Mouse (Mus musculus) layer of hippocampus, adult 11-12 months (tissue): Measurements from ENCODE around the gene Ncf1.

ENCODE experiments used
- DNase-seq: peaks from one replicate; pipeline ENCODE4 v3.0.0; 2022; ENCODE audit warnings: low spot score

Gene Ncf1

DNA sequence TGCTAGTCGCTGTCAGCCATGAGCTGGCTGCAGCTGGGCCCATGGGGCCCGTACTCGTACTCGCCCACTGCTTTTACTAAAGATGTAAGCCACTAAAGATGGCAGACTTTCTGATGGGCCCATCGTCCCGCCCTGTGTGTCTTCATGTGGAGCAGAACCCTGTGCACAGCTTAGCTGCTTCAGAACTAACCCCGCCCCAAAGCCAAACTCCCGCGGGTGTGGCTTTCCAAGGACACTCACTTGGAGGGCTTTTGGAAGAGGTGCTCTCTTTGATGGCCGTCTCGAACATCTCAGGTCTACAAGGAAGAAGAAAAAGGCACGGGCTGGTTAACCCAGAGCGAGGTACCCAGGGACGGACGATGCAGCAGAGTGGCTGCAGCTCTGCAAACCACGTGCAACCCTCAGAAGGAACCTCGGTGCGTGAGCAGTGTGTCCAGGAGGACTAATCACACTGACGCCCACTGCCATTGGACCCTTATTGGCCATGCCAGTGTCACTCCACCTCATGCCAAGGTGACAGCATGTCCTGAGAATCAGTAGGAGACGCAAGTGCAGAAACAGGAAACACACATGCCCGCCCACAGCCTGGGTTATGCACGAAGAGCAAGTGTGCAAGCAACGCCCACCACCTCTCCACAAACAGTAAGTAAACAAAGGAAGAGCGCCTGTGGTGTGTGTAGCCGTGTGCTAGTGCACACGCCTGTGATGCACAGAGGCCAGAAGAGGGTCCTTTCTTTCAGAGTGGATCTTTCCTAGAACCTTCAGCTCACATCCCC, 14.4 kb upstream of the Ncf1 start:
- no peak for DNase-seq

DNA sequence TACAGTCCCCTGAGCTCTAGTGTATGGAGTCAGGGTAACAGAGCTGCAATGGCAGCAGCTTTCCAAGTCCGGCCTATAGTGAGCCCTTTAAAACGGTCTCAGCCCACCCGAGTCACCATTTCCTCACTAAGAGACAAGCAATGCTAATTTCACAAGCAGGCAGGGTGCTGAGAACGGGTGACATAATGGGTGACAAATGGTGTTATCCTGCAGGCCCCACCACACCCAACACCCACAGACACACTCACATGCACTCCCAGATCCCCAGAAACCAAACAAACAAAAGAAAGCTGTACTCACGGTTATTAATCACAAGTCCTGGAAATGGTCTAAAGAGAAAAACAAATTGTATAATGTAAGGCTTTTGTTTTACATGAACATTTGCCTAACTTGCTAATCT, 12.4 kb upstream of the Ncf1 start:
- DNase-seq = no peak

DNA sequence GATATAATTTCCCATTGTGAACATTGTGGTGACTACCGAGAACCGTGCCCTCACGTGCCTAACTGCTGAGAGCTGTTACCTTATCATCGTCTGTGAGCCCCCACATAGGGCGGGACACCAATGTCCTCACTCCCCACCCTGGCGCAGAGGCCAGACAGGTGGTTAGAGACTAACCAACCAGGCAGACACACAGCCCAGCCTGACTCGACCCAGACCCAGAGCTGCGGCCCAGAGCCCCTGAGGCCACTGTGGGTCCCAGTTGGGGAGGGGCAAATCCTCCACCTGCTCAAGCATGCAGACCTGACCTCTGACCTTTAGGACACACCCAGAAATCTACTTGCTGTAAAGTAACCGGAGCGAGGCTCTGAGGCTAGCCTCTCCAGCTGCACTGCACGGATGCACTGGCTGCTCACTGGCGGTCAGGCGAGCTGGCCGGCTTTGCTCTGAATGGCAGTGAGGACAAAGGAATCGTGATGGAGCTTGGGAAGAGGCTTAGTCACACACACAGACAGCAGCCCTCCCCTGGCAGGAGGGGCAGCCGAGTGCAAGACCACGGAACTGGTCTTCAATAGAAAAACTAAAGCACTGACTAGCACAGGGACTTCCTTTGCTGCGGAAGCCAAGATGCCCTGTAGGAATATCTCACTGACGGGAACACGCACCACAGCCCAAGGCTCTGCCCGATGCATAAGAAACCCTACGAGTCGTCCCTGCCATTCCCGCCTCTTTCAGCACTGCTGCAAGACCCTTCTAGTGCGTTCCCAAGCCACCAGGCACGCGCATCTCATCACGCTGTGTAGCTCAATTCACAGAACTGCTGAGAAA, 8.7 kb upstream of the Ncf1 start:
- no peak for DNase-seq

DNA sequence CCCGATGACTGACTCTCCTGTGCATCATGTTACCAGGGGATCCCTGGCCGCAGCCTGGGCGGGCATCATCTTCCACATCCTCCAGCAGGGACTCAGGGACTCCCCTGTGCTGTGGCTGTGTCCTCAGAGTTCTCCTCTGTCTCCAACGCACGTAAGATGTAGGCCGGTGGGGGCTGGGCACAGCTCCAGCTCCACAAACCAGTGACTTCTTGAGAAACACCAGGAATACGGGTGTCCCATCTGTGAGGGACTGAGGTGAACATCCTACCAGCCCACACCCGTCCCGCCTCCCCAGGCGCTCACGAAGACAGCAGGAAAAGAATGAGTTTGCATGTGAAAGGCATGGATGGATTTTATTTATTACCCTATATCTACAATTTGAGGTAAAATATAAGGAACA, 8.1 kb upstream of the Ncf1 start:
- DNase-seq = no peak

DNA sequence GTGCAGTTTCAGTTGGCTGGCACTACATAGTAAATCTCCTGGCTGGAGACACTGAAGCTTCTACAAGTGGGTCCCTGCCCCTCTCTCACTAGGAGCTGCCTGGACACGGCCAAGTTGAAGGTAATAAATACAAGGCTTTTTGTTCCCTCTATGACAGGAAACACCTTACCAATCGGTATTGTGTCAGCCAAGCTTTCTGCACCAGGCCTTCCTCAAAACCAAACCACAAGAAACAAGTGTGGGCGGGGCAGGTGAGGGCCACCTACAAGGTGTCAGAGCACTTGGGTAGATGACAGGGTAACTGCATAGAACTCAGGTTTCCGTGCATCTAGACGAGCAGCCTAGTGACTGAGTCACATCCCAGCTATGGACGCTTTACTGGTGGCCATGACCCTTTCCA, 7.4 kb upstream of the Ncf1 start:
- no peak for DNase-seq

DNA sequence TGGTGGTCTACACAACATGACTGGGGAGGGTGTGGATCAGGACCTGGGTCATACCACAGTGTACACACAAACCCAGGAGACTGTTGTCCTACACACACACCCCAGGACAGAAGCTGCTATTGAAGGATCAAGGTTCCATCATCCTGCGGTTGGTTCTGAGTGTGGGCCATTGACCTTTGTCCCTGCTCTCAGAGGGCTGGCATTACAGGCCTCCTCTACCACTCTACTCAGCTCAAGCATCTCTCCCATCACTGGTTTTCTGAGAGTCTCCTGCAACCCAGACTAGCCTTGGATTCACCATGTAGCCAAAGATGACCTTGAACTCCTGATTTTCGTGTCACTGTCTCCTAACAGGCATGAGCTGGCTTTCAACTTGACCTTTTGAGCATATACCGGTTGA, 6.8 kb upstream of the Ncf1 start:
- no peak for DNase-seq

DNA sequence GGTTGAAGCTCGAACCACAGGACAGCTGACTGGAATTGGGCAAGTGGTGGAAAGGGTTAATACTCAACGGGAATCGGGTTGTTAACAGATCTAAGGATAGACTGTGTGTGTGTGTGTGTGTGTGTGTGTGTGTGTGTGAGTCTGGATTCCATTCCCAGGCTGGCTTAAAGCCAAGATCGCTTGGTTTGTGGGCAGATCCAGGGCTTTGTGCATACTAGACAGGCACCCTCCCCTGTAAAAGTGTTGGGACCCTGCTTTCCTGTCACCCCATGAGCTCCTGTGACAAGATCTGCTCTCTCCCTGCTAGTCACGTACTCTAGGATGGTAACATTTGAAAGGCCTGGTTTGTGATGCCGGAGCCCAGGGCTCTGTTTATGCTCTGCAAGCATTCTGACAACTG, 5.7 kb upstream of the Ncf1 start:
- DNase-seq = peak; percentile 68

DNA sequence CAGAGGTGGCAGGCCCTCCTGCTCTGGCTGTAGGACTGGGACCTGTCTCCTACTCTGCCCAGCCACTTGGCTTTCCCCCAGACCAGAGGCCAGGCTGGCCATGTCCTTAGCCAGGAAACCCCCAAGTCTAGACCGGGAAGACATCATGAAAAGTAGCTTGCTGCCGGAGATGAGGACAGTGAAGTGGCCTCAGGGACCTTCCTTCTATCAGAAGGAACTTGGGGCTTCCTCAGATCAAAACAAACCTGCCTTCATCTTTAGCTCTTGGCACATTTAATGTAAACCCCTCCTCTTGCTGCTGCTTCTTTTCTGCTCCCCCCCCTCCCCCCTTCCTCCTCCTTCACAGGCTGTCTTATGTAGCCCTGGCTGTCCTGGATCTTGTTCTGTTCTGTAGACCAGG, 4.8 kb upstream of the Ncf1 start:
- DNase-seq = no peak

DNA sequence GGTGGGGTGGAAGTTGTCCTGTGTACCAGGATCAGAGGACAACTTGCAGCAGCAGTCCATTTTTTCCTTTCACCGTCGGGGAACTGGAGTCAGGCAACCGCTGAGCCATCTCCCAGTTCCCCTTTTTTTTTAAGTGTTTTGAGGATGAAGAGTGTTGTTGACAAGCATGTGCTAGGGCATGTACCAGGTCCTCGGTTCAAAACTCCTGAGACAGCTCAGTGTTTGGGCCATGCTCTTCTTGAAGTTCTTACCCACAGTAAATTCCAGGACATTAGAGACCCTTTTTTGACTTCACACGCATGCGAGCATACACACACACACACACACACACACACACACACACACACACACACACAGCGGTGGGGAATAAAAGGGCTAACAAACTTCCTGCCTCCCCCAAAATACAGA, 3.8 kb upstream of the Ncf1 start:
- no peak for DNase-seq

DNA sequence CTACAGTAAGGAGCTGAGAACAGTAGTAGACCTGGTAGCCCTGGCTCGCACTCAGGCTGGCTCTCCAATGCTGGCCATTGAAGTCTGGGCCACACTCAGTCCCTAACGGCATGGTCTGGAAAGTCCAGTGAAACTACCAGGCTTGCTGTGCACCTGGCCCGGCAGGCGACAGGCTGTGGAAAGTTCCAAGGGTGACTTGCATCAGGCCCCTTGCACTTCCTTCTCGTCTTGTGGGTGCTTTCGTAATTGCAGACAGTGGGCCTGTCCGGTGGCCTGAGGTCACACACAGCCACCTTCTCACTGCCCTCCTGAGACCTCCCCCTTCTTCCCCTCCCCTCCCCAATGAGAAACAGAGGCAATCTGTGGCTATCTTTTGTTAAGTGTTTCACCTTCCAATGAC, 3.1 kb upstream of the Ncf1 start:
- DNase-seq = peak; percentile 60

DNA sequence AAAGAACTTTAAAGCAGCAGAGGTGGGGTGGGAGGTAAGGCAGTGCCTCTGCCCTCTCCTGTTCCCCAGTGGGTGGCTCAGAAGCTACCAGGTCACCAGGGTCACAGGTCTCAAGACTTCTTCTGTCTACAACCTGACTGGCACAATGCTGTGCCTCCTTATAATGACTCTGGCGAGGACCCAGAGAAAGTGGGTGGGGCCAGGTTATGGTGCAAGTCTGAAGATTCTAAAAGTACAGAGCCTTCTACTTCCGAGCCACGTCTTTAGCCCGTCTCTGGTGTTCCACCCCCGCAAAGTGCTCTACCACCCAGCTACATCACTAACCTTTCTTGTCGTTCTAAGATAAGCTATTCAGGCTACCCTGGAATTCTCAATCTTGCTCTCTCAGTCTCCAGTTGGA, 2.7 kb upstream of the Ncf1 start:
- DNase-seq = no peak

DNA sequence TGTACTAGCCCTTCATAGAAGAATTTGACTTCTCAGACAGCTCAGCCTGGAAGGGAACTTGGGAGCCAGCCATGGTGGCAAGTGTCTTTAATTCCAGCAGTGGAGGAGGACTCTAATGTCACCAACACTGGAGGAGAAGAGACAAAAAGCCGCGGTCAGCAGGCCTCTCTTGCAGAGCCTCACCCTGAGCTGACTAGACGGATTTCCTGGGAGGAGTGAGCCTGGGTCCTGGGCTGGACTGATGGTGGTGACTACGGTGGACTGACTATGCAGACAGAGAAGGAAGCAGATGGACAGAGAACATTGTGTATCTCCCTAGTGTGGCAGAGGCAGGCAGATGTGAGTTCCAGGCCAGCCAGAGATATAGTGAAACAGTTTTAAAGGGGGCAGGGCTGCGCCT, 2.0 kb upstream of the Ncf1 start:
- DNase-seq = peak; percentile 63

DNA sequence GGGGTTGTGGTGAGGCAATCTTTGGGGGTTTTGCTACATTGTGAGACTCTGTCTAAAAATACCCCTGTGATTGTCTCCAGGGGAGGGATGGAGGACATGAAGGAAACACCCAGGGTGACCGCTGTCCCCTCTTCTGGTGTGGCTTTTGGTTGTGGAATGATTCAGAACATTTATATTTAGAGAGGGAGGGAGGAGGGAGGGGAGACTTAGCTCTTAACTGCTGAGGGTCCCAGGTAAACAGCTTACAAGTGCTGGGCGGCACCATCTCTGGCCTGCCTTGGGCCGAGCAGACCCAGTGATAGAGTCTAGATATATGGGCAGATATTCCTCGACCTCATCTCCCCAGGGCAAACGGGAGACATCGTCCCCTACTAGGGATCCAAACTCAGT, 1.2 kb downstream of the Ncf1 start:
- no peak for DNase-seq

DNA sequence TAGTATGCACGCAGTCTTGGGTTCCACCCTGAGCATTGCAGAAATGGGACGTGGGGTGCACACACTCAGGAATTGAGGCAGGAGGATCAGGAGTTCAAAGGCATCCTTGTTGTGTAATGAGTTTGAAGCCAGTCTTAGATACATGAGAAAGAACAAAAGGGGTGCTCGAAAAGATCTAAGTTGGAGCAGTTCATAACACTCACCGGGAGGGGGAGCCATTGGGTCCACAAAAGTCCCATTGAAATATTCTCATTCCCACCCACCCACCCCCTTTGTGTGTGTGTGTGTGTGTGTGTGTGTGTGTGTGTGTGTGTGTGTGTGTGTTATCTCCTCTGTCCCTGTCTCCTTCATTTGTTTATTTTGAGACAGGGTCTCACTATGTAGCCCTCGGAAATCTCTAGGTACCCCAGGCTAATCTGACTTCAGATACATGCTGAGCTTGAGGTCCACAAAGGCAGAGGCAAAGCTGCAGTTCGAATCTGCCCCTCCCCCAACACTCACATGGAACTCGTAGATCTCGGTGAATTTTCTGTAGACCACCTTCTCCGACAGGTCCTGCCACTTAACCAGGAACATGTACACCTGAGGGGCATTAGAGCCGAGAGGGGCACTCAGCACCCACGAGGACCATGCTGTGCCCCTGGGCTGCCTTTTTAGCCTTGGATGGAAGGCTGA, 1.7 kb downstream of the Ncf1 start:
- DNase-seq = no peak

DNA sequence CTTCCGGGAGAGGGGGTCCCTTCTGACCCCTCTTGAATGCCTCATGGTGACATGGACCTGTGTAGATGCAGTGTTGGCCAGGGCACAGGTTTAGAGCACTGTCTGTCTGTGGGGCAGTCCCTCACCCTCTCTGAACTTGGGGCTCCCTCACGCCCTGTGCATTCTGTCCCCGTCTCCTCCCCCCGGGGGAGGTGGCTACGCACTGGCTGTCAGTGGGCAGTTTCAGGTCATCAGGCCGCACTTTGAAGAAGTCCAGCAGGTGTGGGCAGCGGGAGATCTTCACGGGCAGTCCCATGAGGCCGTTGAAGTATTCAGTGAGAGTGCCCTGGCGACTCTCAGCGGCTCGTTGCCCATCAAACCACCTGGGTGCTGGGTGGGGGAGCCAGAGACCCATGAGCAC, 2.5 kb downstream of the Ncf1 start:
- no peak for DNase-seq

DNA sequence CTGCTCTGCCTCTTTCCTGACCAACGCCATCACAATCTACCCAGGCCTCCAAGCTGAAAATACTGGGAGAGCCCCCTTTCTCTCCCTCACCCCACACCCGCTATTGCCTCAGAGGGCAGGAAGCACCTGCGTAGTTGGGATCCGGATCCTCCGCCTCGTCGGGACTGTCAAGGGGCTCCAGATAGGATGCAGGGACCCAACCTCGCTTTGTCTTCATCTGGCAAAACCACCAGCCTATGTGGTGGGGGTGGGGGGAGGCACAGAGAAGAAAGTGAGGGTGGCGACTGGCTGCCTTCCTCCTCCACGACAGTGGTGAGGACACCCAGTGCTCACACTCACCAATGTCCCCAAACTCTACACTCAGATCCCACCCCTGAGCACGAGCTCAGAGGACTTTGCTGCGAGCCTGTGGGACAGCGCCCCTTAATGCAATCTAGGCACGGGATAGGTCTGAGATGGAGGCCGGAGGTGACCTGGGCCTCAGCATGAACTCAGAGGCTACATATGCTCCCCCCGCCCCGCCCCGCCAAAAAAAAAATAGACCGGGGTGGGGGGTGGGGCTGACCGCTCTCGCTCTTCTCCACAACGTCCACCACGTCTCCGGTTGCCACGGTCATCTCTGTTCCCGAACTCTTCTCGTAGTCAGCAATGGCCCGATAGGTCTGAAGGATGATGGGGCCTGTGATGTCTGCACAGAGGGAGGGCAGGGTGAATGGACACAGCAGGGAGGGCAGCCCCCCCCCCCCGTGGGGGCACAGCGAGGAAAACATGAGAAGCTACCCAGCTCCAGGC, 4.1 kb downstream of the Ncf1 start:
- DNase-seq = no peak

DNA sequence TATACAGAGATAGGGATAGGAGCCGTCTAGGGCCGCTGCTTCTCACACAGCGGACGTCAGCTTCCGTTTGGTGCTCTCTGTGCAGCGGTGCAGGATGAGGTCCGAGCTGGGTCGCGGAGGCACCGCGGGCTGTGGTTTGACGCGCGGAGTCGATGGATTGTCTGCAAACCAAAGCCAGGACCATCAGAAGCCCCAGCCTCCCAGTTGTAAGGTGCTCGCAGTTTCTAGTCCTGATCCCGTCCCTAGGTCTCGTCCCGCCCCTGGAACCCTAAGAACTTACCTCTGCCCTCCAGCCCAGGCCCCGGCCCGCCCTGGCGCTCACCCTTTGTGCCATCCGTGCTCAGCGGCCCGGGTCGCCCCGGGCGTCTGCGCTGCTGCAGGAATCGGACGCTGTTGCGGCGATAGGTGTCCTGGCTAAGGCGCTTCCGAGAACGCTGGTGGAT, 7.7 kb downstream of the Ncf1 start:
- no peak for DNase-seq

DNA sequence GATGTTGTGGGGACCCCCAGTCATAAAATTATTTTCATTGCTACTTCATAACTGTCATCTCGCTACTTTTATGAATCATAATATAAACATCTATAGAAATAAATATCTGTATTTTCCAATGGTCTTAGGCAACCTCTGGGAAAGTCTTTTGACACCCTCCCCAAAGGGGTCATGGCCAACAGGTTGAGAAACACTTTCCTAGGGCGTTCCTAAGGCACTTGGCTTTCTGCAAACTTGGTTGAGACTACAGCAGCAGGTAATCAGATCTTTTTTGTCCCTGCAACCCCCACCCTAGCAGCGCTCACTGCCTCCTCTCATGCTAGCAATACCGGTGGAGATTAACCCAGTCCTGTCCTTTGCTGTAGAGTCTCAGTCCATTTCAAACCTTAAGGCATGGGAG, 8.1 kb downstream of the Ncf1 start:
- DNase-seq = no peak

DNA sequence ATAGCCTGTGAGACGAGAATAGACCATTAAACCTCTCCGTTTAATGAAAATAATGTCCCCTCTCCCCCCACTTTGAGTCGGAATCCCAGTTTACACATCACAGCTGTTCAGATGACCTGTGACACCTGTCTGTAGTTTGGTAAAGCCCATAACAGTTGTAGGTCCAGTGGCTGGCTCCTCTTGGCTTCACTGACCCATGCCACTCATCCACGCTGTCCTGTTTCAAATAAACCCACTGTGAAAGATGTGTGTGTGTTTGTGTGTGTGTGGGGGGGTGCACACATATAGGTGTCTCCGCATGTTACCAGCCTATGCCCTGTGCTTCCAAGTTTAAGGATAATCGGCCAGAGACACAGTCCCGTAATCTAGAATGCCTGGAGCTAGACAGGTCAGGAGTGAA, 11.5 kb downstream of the Ncf1 start:
- no peak for DNase-seq

DNA sequence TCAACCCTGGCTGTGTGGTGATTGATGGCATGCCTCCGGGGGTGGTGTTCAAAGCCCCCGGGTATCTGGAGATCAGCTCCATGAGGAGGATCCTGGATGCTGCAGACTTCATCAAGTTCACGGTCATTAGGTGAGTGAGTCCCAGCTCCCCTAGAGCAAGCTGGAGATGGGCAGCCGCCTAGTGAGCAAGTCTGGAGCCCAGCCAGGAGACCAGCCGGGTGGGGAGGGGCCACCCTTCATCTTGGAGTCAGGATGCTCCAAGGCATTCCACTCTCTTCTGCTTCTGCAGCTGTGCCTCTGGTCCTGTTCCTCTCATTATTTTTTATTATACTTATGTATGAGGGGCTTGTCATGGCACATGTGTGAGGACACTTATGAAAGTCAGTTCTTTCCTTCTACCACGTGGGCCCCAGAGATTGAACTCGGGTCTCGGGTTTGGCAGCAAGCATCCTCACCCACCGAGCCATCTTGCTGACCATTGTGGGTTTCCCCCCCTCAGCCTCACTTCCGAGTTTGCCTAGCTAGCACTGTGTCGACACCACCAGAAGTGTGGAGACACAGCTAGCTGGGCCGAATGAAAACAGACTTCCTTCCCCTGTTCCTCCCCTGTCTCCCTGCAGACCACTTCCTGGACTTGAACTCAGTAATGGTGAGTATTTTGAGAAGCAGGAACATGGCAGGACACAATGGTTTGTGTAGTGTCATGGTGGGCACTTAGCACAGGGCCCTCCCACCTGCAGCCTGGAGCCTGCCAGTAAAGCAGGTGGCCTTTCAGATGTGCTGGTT, 15.2 kb downstream of the Ncf1 start:
- no peak for DNase-seq

DNA sequence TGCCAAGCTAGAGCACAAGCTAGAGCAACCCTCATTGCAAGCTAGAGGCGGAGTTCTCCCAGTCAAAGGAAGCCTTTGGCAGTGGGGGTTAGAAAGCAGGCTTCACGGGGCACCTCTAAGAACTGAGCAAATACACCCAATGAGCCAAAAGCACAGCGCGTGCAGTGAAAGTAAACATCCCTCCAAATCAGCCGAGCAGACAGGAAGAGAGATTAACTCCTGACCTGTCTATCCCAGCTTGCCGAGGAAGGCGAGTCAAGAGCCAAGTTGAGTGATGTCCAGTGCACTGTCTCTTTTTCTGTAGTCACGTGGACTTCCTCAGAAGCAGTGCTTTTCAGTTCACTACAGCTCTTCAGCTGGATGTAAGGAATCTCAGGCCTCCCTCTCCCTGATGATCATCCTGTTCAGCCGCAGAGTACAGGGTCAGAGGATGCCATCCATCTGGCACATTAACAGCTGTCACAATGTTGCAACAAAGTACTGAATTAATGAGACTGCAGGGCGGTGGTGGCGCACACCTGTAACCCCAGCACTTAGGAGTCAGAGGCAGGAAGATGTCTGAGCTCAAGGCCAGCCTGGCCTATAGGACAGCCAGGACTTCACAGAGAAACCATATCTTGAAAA, 19.4 kb downstream of the Ncf1 start:
- DNase-seq = no peak
